ENCODE assay signal across 8 mouse cellular contexts in the genomic region with DNA sequence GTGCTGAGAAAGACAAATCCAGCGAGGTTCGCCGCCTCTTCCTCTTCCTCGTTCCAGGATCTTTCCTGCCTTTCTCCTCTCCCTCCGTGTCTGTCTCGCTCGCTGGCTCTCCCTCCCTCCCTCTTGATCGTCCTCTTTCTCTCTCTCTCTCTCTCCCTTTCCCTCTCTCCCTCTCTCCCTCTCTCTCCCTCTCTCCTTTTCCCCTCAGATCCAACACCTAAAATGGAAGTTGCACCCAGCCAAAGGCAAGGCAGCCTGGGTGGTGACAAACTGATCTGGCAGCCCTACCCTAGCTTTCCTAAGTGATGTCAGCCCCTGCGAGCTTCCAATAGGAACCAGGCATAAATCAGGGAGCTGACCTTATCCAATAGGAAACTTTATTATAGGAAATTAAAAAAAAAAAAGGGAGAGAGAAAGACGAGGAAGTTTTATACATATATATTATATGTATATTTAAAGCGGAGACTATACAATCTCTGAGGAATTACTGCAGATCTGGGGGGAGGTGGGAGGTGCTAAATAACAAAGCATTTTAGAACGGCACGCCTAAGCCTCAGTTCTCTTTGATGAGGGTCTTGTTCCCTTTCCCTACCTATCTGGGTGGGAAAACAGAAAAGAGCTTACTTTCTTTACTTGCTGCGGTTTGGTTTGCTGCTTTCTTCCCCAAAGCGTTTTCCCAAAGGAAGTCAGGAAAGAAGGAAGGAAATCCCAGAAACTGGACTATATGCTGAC. TPM values are rescaled to one million over a fixed set of nuclear protein-coding genes. Genes with fewer than 3 reads are reported as not detected.
DNase-seq lines count a peak whose midpoint lies in the region; ATAC-seq lines count a peak whose summit lies in the region.

A gene (minus strand): TSS at position 302 of the 732 bp plus-strand sequence.

- peak within 1 kb of the TSS; percentile 79 for H3K4me2 ChIP-seq in hindbrain, embryonic 13.5 days

- peak within 1 kb of the TSS; percentile 93 for H3K27ac ChIP-seq in hindbrain, embryonic 13.5 days

- peak; percentile 89 to 97 for DNase-seq in adrenal gland, adult (ENCODE audit: inconsistent age in 2 of 2, low spot score in 1 of 2)
- peak; percentile 81 to 86 for DNase-seq in cerebellum, postnatal 36 days
- peak; percentile 61 to 78 for DNase-seq in frontal cortex, postnatal 25 days (ENCODE audit: low spot score in 2 of 2)
- DNase-seq in layer of hippocampus, postnatal 25 days (ENCODE audit: extremely low spot score in 1 of 2, low spot score in 1 of 2): peak; percentile 60 to 72
- DNase-seq in lung, postnatal 14 days: peak; percentile 86
- peak; percentile 77 for DNase-seq in retina, postnatal 7 days (ENCODE audit: low read depth, low spot score)
- DNase-seq in thymus, adult 18-20 months: no peak

- peak; percentile 94 for ATAC-seq in hindbrain, embryonic 13.5 days (ENCODE audit: low FRiP score)

- H3K9ac ChIP-seq in hindbrain, embryonic 13.5 days: peak within 1 kb of the TSS; percentile 78

- WGBS in hindbrain, embryonic 13.5 days: under 1% methylated on average over 15 of the region's 15 CpGs

- no peaks in the 10 kb centered on the region for H3K36me3 ChIP-seq in hindbrain, embryonic 13.5 days

- H3K4me3 ChIP-seq in hindbrain, embryonic 13.5 days: peak within 1 kb of the TSS; percentile 63

- H3K4me1 ChIP-seq in hindbrain, embryonic 13.5 days (replicated peaks): peaks cover 23% of the 10 kb centered on the region

- no peaks in the 10 kb centered on the region for H3K27me3 ChIP-seq in hindbrain, embryonic 13.5 days

- no peaks in the 10 kb centered on the region for H3K9me3 ChIP-seq in hindbrain, embryonic 13.5 days

RNA-seq across cellular contexts. Expression of the gene that starts here (rescaled TPM):
- polyA plus RNA-seq in hindbrain, embryonic 13.5 days (2015; fragmentation: Nextera tagmentation; extraction: Ambion mirVana): 38.6 and 39.2 TPM in 2 replicates
- 10 to 100 TPM; 46.1 to 59.1 TPM for total RNA-seq in layer of hippocampus, postnatal 25 days (2021)

Comparison
In these comparisons a context has a peak if more than half of its experiments do, and no peak if none do; other contexts are left out.
1. DNase-seq: peak in adrenal gland, adult (2 of 2), cerebellum, postnatal 36 days (2 of 2), frontal cortex, postnatal 25 days (2 of 2), layer of hippocampus, postnatal 25 days (2 of 2), lung, postnatal 14 days (single experiment) and retina, postnatal 7 days (single experiment); none in thymus, adult 18-20 months (0 of 2).